Mouse (Mus musculus) cerebellum, adult 18-20 months (tissue): ENCODE data around the gene Fstl1.

Experiments
- DNase-seq, 2 experiments: peaks; one replicate each; pipeline ENCODE4 v3.0.0; 2021

Fstl1 gene

GRCm38 (mm10) chr16:37824778-37825505 is 48.3 kb downstream of the Fstl1 start:
- no peak for DNase-seq

- no peak for DNase-seq
Measured at GRCm38 (mm10) chr16:37826286-37826685, 49.6 kb downstream of the Fstl1 start.

- DNase-seq: no peak
Measured at GRCm38 (mm10) chr16:37831041-37831440, 54.4 kb downstream of the Fstl1 start.

- DNase-seq: no peak
Measured at GRCm38 (mm10) chr16:37837571-37837970, 60.9 kb downstream of the Fstl1 start.

GRCm38 (mm10) chr16:37842439-37842838 is 65.8 kb downstream of the Fstl1 start:
- DNase-seq: no peak

GRCm38 (mm10) chr16:37843740-37844139 is 67.1 kb downstream of the Fstl1 start:
- no peak for DNase-seq

- DNase-seq: no peak
Measured at GRCm38 (mm10) chr16:37845202-37845925, 68.7 kb downstream of the Fstl1 start.

GRCm38 (mm10) chr16:37847081-37847480 is 70.4 kb downstream of the Fstl1 start:
- no peak for DNase-seq

GRCm38 (mm10) chr16:37851366-37851765 is 74.7 kb downstream of the Fstl1 start:
- DNase-seq: no peak

- no peak for DNase-seq
Measured at GRCm38 (mm10) chr16:37853279-37853678, 76.6 kb downstream of the Fstl1 start.

GRCm38 (mm10) chr16:37854054-37854453 is 77.4 kb downstream of the Fstl1 start:
- no peak for DNase-seq

GRCm38 (mm10) chr16:37854593-37854992 is 77.9 kb downstream of the Fstl1 start:
- no peak for DNase-seq

- no peak for DNase-seq
Measured at GRCm38 (mm10) chr16:37855583-37855982, 78.9 kb downstream of the Fstl1 start.

GRCm38 (mm10) chr16:37856327-37856726 is 79.7 kb downstream of the Fstl1 start:
- no peak for DNase-seq

- no peak for DNase-seq
Measured at GRCm38 (mm10) chr16:37857495-37857894, 80.8 kb downstream of the Fstl1 start.

GRCm38 (mm10) chr16:37860213-37860612 is 83.5 kb downstream of the Fstl1 start:
- DNase-seq: no peak

- no peak for DNase-seq
Measured at GRCm38 (mm10) chr16:37861029-37861428, 84.4 kb downstream of the Fstl1 start, which contains the start of gene Gm36028. Gene Gm36028, minus strand, starts transcription at chr16:37861146.

- DNase-seq: no peak
Measured at GRCm38 (mm10) chr16:37863876-37864275, 87.2 kb downstream of the Fstl1 start.

GRCm38 (mm10) chr16:37865841-37866240 is 89.2 kb downstream of the Fstl1 start:
- no peak for DNase-seq

GRCm38 (mm10) chr16:37867791-37868505 is 91.3 kb downstream of the Fstl1 start, which contains the start of gene Lrrc58:
Gene Lrrc58, plus strand, starts transcription at chr16:37868389.
- DNase-seq: peak; percentile 80 to 94

GRCm38 (mm10) chr16:37868506-37869469 is 92.1 kb downstream of the Fstl1 start:
- peak in 1 of 2 experiments; percentile 61 for DNase-seq
